Mouse (Mus musculus): ENCODE results near the gene Hoxd8.
A peak's percentile ranks its signal among the peaks of the same experiment; 100 is the strongest.

Hoxd8 gene

DNA sequence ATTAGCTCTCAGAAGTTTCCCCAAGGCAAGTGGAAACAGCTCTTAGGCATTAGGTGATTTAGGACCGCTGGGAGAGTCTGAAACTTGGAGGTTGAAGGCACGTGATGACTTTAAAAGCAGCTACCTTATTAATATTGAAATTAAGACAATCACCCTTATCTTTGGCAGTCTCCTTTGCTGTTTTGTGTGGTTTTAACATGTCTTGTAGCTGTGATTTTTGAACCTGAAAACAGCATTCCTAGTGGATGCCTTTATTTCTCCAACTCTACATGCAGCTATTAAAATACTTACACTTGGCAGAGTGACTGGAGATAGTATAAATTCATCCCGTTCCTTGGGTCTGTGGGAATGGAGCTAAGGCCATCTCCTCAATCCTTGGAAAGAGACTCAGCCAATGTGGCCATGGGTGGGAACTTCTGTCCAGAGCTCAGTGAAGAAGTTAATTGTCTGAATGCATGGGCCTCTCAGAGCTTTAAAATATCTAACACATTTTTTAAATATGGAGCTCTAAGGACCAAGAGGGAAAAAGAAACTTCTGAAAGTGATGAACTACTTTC, 33.7 kb upstream of the Hoxd8 start:
- no peak for DNase-seq

DNA sequence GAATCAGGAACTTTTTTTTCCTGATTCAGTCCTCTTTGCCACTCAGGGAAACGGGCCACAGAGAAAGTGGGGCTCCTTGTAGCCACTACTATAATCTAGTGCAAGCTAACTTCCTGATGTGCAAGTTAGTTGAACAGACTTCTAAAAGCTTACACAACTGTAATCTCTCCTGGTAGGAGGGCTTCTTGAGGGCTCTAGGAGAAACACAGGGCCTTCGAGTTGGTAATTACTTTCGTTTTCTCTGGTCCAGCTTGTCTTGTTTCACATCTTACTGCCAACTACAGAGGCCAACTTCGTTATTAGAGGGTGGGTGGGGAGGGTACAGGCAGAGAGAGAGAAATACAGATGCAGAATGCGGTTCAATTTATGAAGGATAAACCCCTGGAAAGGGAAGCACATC, 32.6 kb upstream of the Hoxd8 start:
- no peak for DNase-seq

DNA sequence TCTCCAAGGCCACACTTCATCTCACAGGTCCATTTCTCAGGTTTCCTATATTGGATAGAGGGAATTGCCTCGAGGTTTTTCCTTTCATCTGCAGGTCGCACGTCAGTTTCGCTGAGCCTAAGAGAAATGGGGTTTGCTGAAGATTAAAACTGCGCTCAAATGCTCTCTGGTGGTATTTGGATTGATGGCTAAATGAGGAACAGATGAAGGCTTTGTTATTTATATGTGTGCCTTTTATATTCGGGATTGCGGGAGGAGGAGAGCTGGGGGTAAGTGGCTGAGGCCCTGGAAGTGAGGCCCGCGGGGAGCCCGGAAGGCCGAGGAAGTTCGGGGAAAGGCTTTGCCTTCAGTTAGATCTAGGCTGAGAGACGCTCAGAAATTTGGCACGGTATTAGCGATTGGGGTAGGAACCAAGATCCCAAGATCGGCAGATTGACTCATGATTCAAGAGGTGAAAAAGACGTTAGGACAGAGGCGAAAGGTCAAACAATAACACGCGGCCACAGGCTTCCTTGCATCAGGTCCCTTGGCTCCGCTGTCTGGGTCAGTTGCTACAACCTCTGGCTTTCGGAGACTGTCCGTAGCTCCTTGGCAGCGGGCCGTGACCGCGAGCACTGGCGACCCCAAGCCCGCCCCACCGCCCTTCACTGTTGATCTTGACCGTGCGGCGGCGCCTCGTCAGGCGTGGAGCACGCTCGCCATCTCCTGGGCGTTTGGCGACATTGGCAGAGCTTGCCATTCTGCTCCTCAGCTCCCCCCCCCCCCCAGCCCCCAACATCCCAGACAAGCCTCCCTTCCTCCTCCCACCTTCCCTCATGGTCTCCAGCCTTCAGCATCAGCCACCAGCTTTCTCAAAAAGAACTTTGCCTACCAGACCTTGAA, 31.7 kb upstream of the Hoxd8 start:
- DNase-seq: peak; percentile 51

DNA sequence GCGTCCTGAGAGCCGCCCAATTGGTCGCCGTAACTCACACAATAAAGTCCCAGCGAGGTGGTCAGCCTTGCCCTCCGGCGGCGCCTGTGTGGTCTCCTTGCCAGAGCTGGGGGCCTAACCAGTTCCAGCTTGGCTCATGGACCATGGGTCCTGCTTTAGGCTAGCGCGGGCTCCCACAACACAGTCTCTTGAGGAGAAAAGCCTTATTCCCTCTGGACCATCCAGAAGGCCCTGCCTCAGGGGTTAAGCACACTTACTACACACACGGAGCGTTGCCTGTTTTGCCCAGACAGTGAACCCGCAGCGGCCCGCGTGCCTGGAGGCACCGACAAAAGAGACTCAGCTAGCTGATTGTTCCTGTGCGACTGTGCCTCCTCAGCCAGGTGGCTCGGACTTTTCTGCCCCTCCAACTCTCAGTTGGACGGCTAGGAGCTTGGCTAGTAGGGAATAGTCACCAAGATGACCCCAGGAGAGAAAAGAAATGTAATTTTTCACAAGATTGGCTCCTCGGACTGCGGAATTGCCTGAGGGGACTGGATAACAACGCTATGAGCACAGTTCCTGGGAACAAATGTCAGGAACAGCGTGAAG, 30.5 kb upstream of the Hoxd8 start:
- no peak for DNase-seq

DNA sequence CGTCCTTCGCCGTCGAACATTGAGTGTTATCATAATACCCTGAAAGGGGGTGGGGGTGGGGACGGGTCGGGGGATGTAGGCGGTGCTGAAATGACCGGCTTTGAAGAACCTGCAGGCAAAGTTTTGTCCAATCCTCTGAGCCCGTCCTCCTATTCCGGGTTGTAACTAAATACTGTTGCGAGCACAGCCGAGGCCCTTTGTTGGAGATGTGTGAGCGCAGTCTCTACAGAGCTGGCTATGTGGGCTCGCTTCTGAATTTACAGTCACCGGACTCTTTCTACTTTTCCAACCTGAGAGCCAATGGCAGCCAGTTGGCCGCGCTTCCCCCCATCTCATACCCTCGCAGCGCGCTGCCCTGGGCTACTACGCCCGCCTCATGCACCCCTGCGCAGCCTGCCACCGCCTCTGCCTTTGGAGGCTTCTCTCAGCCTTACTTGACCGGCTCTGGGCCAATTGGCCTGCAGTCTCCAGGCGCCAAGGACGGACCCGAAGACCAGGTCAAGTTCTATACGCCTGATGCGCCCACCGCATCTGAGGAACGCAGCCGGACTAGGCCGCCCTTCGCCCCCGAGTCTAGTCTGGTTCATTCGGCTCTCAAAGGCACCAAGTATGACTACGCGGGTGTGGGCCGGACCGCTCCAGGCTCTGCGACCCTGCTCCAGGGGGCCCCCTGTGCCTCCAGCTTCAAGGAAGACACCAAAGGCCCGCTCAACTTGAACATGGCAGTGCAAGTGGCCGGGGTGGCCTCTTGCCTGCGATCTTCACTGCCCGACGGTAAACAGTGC, 29.3 kb upstream of the Hoxd8 start, which contains the start of gene Hoxd12:
Hoxd12 (plus strand) TSS at position 133 of the 785 bp plus-strand sequence.
- no peak for DNase-seq

DNA sequence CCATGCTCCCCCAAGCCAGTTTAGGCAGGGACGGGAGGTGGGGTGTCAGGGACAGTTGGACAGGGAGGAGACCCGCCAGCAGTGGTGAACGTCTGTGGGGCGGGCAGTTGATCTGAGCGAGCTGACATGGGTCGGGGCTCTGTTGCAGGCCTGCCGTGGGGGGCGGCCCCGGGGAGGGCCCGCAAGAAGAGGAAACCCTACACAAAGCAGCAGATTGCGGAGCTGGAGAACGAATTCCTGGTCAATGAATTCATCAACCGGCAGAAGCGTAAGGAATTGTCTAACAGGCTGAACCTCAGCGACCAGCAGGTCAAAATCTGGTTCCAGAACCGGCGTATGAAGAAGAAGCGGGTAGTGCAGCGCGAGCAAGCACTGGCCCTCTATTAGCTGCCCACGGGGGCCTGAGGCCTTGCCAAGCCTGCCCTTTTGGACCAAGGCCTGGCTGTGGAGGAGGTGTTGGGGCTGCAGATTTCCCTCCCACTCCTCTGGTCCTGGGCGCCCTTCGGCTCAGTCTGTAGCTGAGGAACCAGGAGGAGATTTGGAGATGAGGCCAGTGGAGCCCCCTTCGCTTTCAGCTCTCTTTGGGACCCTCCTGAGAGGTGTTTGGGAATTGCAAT, 28.6 kb upstream of the Hoxd8 start:
- no peak for DNase-seq

DNA sequence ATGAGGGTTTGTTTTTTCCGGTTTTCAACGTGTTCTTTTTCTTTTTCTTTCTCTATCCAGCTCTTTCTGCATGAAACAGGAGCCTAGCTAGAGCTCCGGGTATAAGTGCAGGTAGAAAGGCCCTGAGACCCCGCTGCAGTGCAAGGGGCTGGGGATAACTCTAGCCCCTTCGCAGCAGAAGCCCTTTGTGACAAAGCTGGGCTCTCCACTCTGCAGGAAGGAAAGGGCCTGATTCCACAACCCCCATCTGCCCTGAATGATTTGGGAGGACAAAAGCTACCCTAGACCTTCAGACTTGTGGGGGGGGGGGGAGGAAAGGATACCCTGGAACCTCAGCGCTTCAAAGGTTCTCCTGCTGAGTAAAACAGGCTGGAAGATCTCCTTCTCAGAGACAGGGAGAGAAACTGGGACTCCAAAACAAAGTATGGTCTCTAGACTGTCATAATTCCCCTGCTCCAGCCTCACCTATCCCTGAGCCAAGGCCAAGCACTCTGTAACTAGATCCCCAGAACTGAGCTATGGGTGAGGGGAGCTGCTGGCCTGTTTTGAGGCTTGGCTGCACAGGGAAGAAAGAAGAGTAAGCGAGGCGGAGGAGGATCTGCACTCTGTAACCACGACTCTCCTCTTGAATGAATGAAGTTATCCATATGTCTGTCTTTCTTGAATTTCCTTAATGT, 27.9 kb upstream of the Hoxd8 start:
- no peak for DNase-seq

DNA sequence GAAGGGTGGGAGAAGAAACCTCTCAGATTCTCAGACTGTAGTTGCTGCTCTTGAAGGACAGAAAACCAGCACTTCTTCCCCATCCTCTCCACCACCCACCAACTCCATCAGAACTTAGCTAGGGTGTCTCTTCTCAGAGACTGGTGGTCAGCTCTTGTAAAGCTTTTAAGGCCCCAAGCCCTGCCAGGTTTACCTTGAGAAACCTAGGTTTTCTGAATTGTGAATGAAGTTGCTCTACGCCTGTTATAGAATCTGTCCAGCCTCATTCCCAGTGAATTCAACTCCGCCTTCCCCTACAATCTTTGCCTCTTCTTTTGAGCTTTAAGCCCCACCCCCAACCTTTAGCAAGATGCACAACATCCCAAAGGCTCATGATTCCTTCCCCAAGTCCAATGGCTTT, 27.3 kb upstream of the Hoxd8 start:
- DNase-seq: no peak

DNA sequence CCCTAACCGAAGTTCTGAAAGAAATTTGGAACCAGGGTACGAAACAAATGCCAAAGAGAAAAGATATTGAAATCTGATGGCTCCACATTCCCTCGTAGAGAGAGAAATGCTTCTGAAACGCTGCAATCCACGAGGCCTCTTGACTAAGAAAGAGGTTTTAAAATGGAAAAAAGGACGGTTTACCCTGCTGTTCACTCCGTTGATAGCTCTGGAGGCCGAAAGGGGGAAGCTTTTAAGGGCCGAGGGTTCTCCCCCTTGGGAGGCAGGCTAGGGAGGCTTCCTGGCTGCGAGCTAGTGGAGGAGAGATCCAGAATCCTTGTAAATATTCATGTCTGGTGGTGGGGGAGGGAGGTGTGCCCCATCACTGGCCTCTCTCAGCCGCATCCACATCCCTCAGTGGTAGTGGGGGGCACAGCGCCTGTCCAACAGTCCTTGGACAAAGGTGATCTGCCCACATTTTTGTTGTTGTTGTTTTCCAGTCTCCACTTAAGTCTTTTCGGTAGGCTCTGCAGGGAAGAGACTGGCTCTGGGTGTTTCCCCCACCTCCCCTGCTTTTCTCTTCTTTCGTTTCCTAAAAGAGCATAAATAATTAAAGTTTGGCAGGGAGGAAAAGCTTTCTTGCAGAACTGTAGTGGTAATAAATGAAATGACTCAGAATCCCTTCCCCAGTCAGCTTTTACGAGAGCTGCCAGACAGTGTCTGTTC, 25.4 kb upstream of the Hoxd8 start, which contains the start of gene Hoxd11:
Hoxd11 (plus strand) TSS at position 667 of the 705 bp plus-strand sequence.
- no peak for DNase-seq

DNA sequence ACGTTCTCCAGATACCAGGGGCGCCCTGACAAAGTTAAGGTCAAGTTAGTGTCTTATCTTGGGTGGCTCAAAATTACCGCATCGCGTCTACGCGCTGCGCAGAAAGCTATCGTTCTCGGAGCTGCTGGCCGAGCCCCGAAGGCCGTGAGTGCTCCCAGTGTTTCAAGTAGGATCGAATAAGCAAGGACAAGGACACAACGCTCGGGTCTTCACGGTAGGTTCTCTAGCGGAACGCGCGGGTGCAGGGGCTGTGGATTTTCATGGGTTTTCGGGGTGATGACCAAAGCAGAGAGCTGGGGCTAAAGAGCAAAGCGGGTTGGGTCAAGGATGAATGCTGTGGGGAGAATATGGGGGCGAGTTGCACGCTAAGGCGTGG, 24.8 kb upstream of the Hoxd8 start:
- DNase-seq: no peak

DNA sequence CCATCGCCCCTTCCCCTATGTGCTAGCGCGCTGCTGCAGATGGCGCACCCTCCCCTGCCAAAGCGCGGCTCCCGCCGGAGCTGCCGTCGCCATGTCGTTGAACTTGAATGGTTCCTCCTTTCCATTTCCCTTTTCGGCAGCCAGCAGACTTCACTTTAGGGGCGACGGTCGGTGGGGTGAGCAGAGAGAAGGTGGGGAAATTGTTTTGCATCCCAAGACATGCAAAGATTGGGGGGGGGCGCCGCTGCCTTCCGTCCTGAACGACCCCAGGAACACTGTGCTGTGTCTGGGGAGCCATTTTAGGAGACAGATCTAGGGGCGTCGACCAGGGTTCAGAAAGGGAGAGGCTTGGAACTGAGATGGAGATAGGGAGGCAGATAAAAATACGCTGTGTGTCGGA, 24.4 kb upstream of the Hoxd8 start:
- no peak for DNase-seq

DNA sequence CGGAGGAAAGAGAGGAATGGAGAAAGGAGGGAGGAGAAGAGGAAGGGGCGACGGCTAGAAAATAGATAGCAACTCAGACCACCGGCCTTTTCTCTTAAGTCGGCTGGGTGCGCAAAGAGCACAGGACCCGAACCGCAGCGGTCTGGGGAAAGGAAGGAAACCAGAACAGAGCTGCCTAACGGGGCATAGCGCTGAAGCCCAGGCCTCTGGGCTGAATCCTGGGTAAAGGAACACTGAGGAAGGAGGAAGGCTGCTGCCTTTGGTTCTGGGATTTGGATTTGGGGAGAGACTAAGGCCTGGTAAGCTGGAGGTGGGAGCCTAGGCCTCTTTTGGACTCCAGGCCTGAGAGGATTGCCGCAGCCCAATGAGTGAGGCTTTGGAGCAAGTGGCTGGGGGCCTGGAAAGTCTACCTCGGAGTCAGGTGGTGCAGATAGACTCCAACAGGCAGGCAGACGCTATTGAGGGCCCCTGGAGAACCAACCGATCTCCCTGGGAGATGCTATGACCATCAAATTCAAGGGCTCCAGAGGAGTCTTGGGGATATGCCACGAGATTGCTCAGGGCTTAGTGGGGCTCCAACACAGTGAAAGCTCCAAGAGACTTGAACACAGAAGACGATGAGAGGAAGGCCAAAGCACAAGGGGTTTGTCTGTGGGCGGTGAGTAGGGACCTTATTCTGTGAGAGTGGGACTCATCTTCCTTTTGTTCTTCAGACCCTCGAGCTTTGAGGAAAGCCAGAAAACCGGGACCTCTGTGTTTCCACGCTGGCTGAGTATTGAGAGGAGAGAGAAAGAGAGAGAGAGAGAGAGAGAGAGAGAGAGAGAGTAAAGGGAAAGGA, 23.6 kb upstream of the Hoxd8 start:
- no peak for DNase-seq

DNA sequence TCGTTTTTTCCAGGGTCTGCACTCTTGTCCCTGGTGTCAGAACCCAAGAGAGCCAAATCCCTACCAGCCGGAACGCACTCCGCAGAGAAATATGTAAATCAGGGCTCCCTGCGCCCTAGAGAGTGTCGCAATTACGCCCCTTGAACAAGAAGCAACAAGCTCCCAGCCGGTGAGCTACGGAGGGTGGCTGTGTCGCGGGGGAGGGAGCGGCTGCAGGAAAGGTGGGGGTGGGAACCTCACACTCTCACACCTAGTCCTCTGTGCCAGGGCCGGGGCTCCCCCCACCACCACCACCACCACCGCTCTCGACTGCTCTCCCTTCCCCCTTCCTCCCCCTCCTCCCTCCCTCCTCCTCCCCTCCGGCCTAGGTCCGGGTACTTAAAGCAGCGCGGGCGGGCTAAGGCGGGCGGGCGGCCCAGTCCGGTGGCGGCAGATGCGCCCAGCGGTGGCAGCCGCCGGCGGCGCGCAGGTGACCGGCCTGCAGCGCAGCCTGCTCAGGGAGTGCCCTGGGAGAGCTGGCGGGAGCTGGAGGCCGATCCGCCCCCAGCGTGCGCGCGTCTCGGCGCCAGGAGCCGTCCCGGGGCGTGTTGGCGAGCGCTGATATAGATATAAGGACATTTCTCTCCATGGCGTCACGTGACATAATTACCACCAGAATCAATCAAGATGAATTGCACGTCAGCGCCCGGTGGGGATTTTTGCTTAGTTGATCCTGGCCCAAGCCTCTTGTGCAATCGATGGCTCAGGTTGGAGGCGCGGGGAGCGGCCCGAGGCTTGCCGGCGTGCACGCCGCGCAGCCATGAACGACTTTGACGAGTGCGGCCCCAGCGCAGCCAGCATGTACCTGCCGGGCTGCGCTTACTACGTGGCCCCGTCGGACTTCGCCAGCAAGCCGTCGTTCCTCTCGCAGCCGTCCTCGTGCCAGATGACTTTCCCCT, 22.6 kb upstream of the Hoxd8 start:
- no peak for DNase-seq

DNA sequence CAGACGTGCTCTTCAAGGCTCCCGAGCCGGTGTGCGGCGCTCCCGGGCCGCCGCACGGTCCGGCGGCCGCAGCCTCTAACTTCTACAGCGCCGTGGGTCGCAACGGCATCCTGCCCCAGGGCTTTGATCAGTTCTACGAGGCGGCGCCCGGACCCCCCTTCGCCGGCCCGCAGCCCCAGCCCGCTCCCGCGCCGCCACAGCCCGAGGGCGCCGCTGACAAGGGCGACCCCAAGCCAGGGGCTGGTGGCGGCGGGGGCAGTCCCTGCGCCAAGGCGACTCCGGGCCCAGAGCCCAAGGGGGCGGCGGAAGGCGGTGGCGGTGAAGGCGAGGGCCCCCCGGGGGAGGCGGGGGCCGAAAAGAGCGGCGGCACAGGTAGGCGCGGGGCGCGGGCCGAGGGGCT, 21.6 kb upstream of the Hoxd8 start:
- DNase-seq: no peak

DNA sequence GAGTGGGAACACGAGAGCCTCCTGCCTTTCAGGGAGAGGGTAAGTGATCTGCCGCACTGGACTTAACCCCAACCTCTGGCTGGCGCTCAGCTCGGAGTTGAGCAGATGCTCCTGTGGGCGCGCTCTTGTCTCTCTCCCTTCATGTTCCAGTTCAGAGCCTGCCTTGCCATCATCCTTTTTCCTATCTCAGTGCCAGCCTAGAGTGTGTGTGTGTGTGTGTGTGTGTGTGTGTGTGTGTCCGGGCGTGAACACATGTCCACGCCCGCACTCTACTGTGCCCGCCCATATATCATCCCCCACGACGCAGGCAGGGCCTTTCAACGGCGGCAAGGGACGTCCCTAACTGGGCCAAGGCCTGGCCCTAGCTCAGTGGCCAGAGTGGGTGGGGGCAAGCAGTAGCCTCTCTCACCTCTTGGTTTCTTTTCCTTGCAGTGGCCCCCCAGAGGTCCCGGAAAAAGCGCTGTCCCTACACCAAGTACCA, 20.9 kb upstream of the Hoxd8 start:
- DNase-seq: no peak

DNA sequence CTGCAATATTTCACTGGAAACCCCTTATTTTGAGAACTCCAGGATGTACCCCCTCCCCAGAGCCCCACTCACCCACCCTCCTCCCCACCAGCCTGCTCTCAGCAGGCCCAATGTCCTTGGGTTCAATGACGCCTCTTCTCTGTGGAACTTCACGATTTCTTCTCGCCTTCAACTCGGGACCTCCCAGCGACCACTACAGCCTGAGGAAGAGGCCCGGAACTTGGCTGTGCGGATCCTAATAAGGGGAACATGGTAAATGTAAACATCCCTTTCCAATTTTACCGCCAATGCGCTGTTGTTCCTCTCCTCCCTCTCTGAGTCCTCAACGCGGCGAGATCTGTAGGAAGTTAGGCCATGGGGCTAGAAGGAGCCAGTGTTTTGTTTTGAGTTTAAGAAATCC, 20.3 kb upstream of the Hoxd8 start:
- DNase-seq: no peak

DNA sequence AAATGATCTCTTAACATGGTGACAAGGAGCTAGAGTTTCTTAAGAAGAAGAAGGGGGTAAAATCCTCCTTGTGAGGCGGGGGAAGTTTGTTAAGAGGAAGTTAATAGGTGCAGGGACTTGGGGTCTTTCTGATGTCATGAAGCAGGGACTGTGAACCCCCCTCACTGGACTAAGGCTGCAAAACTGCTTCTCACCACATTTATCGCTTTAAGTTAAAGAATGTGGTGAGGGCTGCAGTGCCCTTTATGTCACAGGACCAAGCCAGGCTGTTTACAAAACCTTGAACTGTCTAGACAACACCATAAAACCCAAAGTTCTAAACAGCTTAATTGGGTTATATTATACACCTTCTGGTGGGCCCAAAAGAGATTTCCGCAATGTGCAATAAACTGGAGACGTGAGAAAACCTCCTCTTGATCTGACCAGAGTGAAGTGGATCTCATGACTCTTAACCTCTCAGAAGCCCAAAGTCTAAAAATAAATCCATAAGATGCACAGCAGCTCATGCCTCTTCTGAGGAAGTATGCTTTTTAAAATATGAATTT, 19.3 kb upstream of the Hoxd8 start:
- no peak for DNase-seq

DNA sequence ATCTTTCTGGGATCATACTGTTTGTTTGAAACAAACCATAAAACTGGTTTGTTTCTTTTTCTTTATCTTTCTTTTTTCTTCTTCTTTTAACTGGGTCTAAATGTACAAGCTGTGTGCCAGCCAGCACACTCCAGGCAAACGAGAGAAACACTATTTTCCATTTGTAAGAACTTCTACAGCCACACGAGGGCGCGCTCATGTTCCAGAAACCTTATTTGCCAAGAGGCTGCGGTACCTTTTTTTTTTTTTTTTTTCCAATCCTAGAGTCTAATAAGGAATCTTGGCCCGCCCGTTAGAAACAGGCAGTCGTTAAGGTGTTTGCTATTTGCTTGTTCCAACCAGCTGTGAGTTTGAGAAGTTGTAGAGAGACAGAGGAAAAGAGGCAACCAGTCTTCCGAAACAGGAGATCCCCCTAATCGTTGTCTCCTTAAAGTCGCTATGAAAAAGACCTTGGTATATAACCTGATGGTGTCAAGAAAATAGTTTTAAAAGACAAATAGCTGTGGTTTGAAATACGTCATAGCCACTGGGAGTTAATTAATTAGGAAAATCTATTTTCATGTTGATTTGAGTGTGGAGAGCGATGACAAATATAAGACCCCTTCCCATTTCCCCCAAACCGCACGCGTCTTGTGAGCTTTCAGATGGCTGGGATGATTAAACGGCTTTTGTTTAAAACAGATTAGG, 18.0 kb upstream of the Hoxd8 start:
- DNase-seq: peak; percentile 34
